Mouse (Mus musculus) induced T-regulatory cell, adult 2 months (primary cell): ENCODE results near the gene Thbd.
A peak's percentile ranks its signal among the peaks of the same experiment; 100 is the strongest.

Experiments
- DNase-seq: peaks from one replicate; pipeline ENCODE4 v3.0.0-alpha.2; 2012; ENCODE audit warnings: low read depth

Gene Thbd

DNA sequence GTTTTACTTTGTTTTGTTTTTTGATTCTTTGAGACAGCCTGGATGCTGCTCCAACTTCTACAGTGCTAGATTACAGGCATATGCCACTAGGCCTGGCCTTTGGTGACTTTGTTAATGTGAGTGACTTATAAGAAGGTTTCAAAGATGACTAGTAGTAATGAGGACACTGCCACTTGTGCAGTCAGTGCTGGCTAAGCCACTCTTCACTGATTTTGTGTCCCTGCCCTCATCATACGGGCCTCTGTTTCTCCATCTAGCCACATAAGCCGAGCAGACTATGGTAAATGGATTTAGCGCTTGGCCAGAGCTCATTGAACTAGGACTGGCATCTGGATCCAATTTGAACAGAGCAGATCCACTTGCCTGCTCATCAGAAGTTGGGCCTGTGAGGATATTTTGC lies 21.5 kb downstream of the Thbd start:
- no peak for DNase-seq

DNA sequence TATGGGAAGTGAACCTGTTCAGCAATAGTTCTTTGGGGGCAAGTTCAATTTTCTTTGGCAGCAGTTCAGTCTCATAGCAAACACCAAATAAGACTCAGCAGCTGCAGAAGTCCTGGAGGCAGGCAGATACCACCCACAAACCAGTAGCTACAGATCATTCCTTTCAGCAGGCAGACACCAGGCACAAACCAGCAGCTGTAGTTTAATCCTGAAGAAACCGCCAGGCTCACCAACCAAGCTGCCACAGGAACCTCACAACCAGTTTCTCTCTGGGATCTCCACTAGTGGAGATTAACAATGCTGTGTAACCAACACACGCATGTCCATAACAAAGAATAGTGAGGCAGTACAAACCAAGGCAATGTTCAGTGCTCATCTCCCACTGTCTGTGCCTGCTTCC lies 26.9 kb downstream of the Thbd start:
- DNase-seq, result no peak

DNA sequence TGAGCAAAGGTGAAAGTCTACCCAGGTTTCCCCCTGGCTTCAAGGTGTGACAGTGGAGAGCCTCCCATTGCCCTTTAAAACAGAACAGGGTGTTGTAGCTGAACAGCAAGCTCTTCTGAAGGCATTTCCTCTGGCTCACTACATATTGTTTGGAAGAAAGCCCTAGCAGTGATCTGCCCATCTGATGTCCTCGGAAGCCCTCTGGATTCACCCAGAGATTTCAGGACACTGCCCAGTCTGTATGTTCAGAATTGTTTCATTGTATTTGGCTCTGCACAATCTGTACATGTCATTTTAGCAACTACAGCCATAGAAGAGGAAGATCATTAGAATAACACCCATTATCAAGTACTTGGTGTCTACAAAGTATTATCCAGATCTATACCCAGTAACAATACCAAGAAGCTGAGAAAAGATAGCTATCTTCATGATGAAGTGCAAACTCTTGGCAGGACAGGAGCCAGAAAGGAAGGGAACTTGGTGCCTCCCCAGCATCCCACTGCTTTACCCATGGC lies 28.0 kb downstream of the Thbd start:
- no peak for DNase-seq

DNA sequence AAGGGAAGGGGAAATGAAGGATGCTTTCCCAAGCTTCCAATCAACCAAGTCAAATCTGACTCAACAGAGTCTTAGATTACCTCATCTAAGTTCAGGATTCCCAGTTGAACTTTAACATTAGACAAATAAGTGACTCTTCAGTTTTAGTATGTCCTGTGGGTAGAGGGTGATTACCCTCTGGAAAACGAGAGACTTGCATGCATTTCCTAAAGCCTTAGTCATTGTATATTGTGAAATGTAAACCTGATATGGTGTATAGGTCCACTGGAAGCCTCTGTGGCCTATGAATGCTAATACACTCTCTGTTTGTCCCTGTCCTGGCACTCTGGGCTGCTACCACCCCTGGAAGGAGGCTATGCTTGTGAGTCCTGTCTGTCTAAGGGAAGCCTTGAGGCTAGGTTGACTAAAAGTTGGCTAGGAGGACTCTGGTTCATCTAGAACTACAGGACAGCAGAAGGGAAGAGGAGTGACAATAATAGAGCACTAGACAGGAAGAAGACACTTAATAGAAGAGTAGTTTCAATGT lies 29.1 kb downstream of the Thbd start:
- no peak for DNase-seq

DNA sequence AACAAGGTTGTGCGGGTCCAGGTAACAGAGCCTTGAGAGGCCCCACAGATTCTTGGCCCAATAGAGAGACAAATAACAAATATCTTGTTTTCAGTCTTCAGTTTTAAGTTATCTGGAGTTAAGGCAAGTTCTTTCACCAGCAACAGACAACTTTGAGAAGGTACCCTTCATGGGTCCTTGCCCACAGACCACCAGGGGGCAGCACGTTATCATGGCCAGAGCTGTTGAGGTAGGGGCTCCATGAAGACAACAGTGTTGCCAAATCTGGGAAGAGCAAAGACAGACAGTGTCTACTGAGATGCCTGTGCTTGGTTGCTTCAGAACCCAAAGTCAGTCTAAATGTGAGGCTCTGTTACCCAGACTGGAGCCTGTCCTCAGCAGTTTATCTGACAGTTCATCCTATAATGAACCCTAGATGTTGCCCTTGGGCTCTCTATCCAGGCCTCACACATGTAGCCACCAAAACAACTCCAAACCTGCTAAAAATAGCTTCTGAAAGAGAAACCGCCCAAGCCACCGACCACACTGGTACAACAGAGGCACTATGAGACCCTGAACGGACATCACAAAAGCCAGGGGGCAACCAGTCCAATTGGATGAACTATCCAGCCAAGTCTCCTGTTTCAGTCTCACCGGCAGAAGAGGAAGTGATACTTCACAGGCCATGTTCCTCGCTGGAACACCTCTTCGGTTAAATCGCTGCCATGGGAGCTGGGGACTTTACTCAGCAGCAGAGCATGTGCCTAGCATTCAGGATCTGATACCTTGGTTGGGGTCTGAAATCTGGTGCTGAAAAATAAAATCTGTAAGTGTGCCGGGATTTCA lies 32.5 kb downstream of the Thbd start:
- DNase-seq, result peak; percentile 12

DNA sequence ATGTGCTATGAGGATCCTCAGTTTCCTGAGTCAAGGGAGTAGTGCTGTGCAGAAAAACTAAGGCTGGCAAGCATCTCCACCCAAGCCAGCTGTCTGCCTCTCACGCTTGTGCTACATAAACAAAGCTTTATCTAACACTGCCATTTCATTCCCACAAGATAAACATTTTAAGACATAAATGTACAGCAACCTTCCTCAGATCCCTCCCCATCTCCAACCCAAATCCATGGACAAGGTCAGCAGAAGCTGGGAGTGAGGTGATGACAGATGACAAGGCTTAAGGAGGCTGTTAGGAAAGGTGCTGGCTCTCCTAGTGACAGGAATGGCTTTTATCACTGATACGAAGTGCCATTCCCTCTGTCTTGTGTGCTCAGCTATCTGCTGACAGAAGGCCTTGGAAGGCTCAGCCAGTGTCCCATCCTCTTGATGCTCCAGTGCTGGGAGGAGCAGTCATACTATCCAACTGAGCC lies 34.4 kb downstream of the Thbd start:
- DNase-seq, result no peak

DNA sequence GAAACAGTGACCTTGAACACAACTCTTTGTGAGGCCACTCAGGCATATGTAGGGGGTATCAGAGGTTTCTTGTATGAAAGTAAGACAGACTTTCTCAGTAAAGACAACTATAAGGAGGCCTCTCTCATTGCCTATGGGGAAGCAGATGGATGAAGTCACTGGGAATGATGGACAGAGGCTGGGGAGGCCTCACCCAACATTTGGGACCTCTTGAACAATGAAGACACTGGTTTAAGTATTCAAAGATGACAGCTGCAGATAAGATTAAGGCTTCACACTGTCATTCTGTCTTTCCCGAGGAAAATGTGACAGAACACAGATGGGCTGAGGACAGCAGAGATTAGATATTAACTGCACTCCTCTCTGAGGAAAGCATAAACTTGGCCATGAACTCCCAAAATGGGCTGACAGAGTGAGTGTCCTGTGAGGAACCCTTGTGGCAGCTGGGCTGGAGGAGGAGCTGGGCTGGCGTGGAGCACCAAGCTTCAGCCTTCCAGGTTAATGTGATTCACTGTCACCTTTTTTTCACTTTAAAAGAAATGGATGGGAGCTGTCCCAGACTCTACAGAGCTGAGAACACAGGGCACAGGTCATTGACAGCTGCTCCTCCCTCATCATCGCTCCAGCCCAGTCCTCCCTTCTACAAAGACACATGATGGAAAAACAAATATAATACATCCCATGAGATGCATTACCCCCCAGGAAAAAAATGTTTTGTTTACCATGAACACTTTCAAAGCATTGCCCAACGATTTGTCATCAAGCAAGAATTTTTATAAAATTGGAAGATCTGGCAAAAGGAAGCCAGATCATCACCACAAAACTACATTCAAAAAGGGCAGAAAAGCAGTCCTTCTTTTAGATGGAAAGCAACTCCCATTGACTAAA lies 36.0 kb downstream of the Thbd start:
- DNase-seq, result no peak

DNA sequence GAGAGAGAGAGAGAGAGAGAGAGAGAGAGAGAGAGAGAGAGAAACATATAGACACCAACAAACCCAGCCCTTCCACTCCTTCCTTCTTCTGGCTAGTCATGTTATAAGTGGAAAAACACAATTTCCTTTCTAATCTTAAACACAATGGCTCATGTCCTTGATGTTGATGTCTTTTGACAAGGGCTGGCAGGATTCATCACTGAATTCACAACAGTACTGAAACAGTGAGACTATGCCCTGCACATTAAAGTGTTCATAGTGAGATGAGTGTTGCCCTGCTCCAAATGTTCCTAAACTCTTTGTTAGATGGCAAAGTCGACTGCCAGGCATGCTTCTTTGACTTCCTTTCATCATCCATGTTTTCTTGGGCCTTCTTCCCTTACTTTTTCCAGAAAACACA lies 42.8 kb downstream of the Thbd start:
- DNase-seq, result no peak

DNA sequence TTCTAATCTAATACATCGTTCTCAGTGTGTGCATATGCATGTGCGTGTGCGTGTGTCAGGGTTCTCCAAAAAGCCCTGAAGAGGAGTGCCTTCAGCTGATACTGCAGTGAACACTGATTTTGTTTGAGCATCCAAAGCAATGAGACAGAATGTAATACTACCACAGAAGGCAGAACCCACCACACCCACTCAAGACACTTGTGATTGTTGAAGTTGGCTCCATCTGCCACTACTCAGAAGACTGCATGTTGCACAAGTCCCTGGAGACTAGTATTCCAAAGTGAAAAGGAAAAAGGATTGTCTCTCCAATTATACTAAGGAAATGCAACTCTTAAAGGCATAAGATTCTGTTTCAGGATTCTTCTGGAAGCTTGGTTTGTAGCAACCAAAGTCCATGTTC lies 43.5 kb downstream of the Thbd start:
- DNase-seq, result no peak

DNA sequence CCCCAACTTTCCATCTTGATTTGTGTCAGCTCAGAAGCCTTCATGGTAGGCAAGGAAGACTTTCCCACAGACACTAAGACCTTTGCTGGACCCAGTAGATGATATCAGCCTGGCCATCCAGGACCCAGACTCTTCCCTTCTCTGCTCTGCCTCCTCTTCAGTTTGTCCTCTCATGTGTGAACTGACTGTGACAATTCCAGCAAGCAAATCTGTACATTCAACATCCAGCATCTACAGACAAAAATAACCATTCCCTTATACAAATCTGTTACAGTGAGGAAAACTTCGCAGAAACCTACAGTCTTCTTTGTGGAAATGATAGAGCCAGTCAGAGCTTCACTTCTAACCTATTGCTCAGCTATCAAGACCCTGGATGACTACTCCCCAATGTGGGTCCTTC lies 50.8 kb downstream of the Thbd start:
- no peak for DNase-seq
